Mouse (Mus musculus) forebrain, embryonic 15.5 days (tissue): ENCODE data around the gene Lctl. TPM values are rescaled to one million over a fixed set of nuclear protein-coding genes. Genes with fewer than 3 reads are reported as not detected.
"Not testable (repeated sequence)": the region's sequence is repeated elsewhere in the genome, so short reads cannot be mapped to it uniquely, and the experiment has no call there.

Experiments
- ATAC-seq: fragments of 200-750 bp; cut with Nextera tagmentation; replicated peaks from 2 replicates; pipeline ENCODE4 v1.8.0; 2017; ENCODE audit warnings: mild to moderate bottlenecking, moderate TSS enrichment, moderate library complexity
- H3K27ac ChIP-seq: fragments of 300-500 bp; sonication (generic); replicated peaks from 2 replicates; pipeline ENCODE4 v1.5.1; 2015; ENCODE audit warnings: mild to moderate bottlenecking, inconsistent platforms
- H3K27me3 ChIP-seq: fragments of 300-500 bp; sonication (generic); 2 replicates; pipeline ENCODE4 v1.6.1; 2015; ENCODE audit warnings: inconsistent platforms
- H3K36me3 ChIP-seq: fragments of 300-500 bp; sonication (generic); 2 replicates; pipeline ENCODE4 v1.6.1; 2015; ENCODE audit warnings: mild to moderate bottlenecking, inconsistent platforms
- H3K4me1 ChIP-seq: fragments of 300-500 bp; sonication (generic); 2 replicates; pipeline ENCODE4 v1.6.1; 2015; ENCODE audit warnings: inconsistent platforms
- H3K4me2 ChIP-seq: fragments of 300-500 bp; sonication (generic); replicated peaks from 2 replicates; pipeline ENCODE4 v1.6.1; 2015; ENCODE audit warnings: mild to moderate bottlenecking, inconsistent platforms
- H3K4me3 ChIP-seq: fragments of 300-500 bp; sonication (generic); 2 replicates; pipeline ENCODE4 v1.5.1; 2015; ENCODE audit warnings: mild to moderate bottlenecking, inconsistent platforms
- H3K9ac ChIP-seq: fragments of 300-500 bp; sonication (generic); replicated peaks from 2 replicates; pipeline ENCODE4 v1.6.1; 2015; ENCODE audit warnings: mild to moderate bottlenecking, inconsistent platforms
- H3K9me3 ChIP-seq: fragments of 300-500 bp; sonication (generic); 2 replicates; pipeline ENCODE4 v1.6.1; 2016; ENCODE audit warnings: inconsistent platforms
- WGBS: fragments of 180-500 bp; shearing (Covaris S2); methylation state at CpG from one replicate; pipeline ENCODE4 v1.1.7; 2015; ENCODE audit warnings: mixed read lengths; 5-methylcytosine and 5-hydroxymethylcytosine counted together
- polyA plus RNA-seq: library from polyadenylated mRNA; unstranded; fragments of >200 nt; fragmentation: Nextera tagmentation; extraction: Ambion mirVana; gene quantifications from 2 replicates; pipeline ENCODE4 v1.2.1, GENCODE M21; 2015

The Lctl gene
- polyA plus RNA-seq, 1 experiment from 2014 or later = not detected

GRCm38 (mm10) chr9:64174341-64174740, 57.4 kb downstream of the Lctl start:
- peaks cover 34% of the 10 kb centered on the region for H3K4me1 ChIP-seq
- no peaks in the 10 kb centered on the region for H3K27me3 ChIP-seq
- no peaks in the 10 kb centered on the region for H3K9me3 ChIP-seq
- ATAC-seq = no peak
- peaks cover 40% of the 10 kb centered on the region for H3K36me3 ChIP-seq
- peak overlapping the region; percentile 89 for H3K4me2 ChIP-seq
- H3K4me3 ChIP-seq = peak overlapping the region; percentile 66
- H3K27ac ChIP-seq = no peak overlapping the region
- peak overlapping the region; percentile 73 for H3K9ac ChIP-seq

DNA sequence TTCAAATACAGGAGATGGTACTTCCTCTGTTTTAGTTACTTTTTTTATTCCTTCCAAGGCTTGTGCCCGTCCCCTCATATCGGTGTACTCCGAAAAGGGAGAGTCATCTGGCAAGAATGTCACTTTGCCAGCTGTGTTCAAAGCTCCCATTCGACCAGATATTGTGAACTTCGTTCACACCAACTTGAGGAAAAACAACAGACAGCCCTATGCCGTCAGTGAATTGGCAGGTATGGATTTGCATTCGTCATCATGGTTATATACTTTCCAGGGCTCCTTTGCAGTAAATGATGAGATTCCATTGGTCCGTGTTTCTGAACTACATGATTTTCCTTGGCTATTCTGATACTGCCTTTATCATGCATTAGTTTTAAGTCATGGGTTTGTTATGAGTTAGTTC, 57.8 kb downstream of the Lctl start:
- 0 out of 2 replicates have a peak overlapping the region, but pooled peaks have one; percentile 73 for H3K9ac ChIP-seq

GRCm38 (mm10) chr9:64175378-64175777, 58.4 kb downstream of the Lctl start:
- H3K4me3 ChIP-seq = peak overlapping the region; percentile 3; the same call in 1 of the 2 replicates
- H3K9me3 ChIP-seq = no peaks in the 10 kb centered on the region
- WGBS = 68% methylated on average over 11 of the region's 11 CpGs
- H3K4me2 ChIP-seq = no peak overlapping the region
- H3K9ac ChIP-seq = no peak overlapping the region
- no peak overlapping the region for H3K27ac ChIP-seq
- peaks cover 42% of the 10 kb centered on the region for H3K36me3 ChIP-seq
- no peaks in the 10 kb centered on the region for H3K27me3 ChIP-seq
- no peak for ATAC-seq
- H3K4me1 ChIP-seq = peaks cover 43% of the 10 kb centered on the region

More for the DNA sequence above, 57.8 kb downstream of the Lctl start:
- Histone ChIP-seq H3K4me1 (peaks cover 37% of the 10 kb centered on the region), H3K4me2 (peak overlapping the region; percentile 89), H3K27me3 (no peaks in the 10 kb centered on the region), H3K4me3 (peak overlapping the region; percentile 66), H3K9me3 (no peaks in the 10 kb centered on the region), H3K36me3 (peaks cover 40% of the 10 kb centered on the region), H3K27ac (no peak overlapping the region)
- no peak for ATAC-seq
- 75% methylated on average over 8 of the region's 8 CpGs for WGBS

GRCm38 (mm10) chr9:64178610-64178973, 61.6 kb downstream of the Lctl start:
- Histone ChIP-seq H3K27ac (peak overlapping the region; percentile 89), H3K4me1 (peaks cover 33% of the 10 kb centered on the region), H3K4me3 (peak overlapping the region; percentile 62), H3K27me3 (no peaks in the 10 kb centered on the region), H3K4me2 (peak overlapping the region; percentile 46), H3K9ac (no peak overlapping the region), H3K9me3 (no peaks in the 10 kb centered on the region), H3K36me3 (peaks cover 64% of the 10 kb centered on the region)
- ATAC-seq = peak; percentile 53
- 33% methylated on average over 3 of the region's 3 CpGs for WGBS

DNA sequence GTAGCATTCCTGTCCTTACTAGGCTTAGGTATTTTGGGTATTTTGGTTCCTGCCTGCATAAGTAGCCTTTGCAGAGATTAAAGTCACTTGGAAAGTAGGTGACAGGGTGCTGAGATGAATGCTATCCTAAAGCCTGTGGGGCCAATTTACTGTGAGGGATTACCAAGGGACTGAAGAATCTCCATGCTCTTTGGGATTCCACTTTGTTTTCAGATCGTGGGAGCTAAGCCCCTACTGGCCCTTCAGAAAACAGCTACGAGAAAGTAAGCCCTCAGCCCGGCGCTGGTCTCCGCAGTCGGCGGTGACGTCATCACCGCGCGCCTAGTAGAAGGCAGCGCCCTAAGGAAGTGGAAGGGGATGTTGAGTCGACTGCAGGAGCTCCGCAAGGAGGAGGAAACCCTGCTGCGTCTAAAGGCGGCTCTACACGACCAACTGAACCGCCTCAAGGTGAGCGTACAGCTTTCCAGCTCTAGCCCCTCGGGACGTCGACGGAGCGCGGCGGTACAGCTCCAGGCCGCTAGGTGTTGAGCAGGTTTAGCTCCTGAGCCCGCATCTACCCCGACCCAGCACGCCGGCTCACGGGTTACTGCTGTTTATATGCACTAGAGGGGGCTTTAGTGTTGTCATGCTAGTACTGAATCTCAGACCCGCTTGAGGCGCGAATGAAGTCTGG, 62.2 kb downstream of the Lctl start, which contains the start of gene Snapc5:
Gene Snapc5 (plus strand): TSS at position 301 of the 673 bp plus-strand sequence.
- H3K36me3 ChIP-seq = peaks cover 64% of the 10 kb centered on the region
- no peaks in the 10 kb centered on the region for H3K9me3 ChIP-seq
- peaks cover 30% of the 10 kb centered on the region for H3K4me1 ChIP-seq
- H3K4me2 ChIP-seq = peak within 1 kb of the TSS; percentile 46
- peak within 1 kb of the TSS; percentile 62 for H3K4me3 ChIP-seq
- no peaks in the 10 kb centered on the region for H3K27me3 ChIP-seq
- H3K27ac ChIP-seq = peak within 1 kb of the TSS; percentile 89
- peak within 1 kb of the TSS; percentile 69 for H3K9ac ChIP-seq
- WGBS = under 1% methylated on average over 35 of the region's 35 CpGs
- ATAC-seq = peak; percentile 96

- WGBS = 93% methylated on average over 5 of the region's 5 CpGs
- peaks cover 41% of the 10 kb centered on the region for H3K36me3 ChIP-seq
- not testable (repeated sequence) for H3K27ac ChIP-seq, H3K4me2 ChIP-seq, H3K4me3 ChIP-seq, H3K27me3 ChIP-seq, H3K9ac ChIP-seq, H3K9me3 ChIP-seq, ATAC-seq
- peaks cover 13% of the 10 kb centered on the region for H3K4me1 ChIP-seq
Measured at GRCm38 (mm10) chr9:64183295-64183694, 66.3 kb downstream of the Lctl start.

DNA sequence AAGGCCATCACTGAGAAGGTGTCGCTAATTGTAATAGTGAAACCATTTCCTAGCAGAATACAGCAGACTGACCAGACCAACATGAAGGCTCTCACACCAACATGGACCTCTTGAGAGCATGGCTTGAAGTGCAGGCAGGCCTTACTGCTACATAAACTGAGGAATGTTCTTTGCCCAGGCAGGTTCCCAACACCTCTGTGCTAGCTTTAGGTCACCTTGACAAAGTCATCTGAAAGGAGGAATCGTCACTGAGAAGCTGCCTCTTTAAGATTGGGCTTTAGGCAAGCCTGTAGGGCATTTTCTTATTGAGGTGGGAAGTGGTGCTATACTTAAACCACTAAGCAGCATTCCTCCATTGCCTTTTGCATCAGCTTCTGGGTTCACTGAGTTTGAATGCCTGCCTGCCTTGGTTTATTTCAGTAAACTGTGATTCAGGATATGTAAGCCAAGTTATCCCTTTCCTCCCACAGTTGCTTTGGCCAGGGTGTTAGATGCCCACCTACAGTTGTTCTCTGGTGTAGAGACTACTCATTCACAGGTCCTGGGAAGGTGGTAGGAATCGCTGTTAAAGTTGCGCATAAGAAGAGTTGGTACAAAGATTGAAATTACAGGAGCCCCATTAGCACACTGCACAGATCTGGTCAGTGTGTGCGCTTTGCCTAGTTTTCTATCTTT, 67.4 kb downstream of the Lctl start:
- Histone ChIP-seq H3K9ac (no peak overlapping the region), H3K27ac (no peak overlapping the region), H3K4me3 (no peak overlapping the region), H3K36me3 (peaks cover 35% of the 10 kb centered on the region), H3K4me1 (peaks cover 9% of the 10 kb centered on the region), H3K9me3 (no peaks in the 10 kb centered on the region), H3K27me3 (no peaks in the 10 kb centered on the region), H3K4me2 (no peak overlapping the region)
- WGBS = 94% methylated on average over 5 of the region's 5 CpGs
- no peak for ATAC-seq

Other genes starting within 250 kb of the Lctl start
- gene Smad6, start 95.1 kb upstream of the Lctl start, polyA plus RNA-seq = 2.0 and 2.4 TPM in 2 replicates
- 8.8 and 11.7 TPM in 2 replicates for gene Zwilch, start 56.0 kb downstream of the Lctl start, polyA plus RNA-seq
- 734 and 758 TPM in 2 replicates for gene Rpl4, start 56.2 kb downstream of the Lctl start, polyA plus RNA-seq
- gene Snapc5, start 62.1 kb downstream of the Lctl start, polyA plus RNA-seq = 35.4 and 39.0 TPM in 2 replicates
- gene Uchl4, start 118.1 kb downstream of the Lctl start, polyA plus RNA-seq = 1.8 and 2.0 TPM in 2 replicates
- gene Map2k1, start 136.5 kb downstream of the Lctl start, polyA plus RNA-seq = 46.0 and 47.8 TPM in 2 replicates
- gene Tipin, start 164.4 kb downstream of the Lctl start, polyA plus RNA-seq = 130 TPM in 2 replicates
- gene Dis3l, start 224.1 kb downstream of the Lctl start, polyA plus RNA-seq = 23.4 and 23.7 TPM in 2 replicates